Mouse (Mus musculus) granulocyte monocyte progenitor cell, adult 5-6 weeks (primary cell): Measurements from ENCODE around the gene Cfap299. TPM values are rescaled to one million over a fixed set of nuclear protein-coding genes. Genes with fewer than 3 reads are reported as not detected.

Experiments
- ATAC-seq: replicated peaks from 2 replicates; pipeline ENCODE4 v1.8.0; 2016; ENCODE audit warnings: mild to moderate bottlenecking, moderate TSS enrichment, inconsistent platforms; ENCODE audit not compliant: poor library complexity, severe bottlenecking
- total RNA-seq, 2 experiments: library from RNA; stranded (forward) in 1 of 2; stranded (reverse) in 1 of 2; fragments of 200-712, 200-1000 nt in 1 of 2; fragments of >200 nt in 1 of 2; fragmentation: Nextera tagmentation in 1 of 2; gene quantifications; 2 replicates each; pipeline ENCODE4 v1.2.3; 2014 to 2017

Cfap299 gene
- total RNA-seq, 2 experiments from 2014 or later: not detected

DNA sequence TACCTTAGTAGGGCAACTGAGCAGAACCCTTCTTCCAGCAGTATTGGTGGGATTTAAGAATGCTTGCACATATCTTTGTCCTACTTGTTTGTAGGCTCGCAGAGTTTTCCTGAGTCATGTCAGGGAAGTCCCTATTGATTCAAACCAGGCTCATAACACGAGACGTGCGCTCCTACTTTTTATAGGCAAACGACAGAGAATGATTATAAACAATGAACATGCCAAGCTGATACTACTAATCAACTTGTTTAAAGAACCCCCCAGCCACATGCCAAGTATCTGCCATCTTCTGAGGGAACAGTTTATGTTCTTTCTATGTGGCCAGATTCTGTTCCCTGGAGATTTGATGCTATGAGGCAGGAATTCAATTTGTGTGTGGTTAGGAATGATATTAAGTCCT lies 251.7 kb downstream of the Cfap299 start:
- ATAC-seq: no peak

DNA sequence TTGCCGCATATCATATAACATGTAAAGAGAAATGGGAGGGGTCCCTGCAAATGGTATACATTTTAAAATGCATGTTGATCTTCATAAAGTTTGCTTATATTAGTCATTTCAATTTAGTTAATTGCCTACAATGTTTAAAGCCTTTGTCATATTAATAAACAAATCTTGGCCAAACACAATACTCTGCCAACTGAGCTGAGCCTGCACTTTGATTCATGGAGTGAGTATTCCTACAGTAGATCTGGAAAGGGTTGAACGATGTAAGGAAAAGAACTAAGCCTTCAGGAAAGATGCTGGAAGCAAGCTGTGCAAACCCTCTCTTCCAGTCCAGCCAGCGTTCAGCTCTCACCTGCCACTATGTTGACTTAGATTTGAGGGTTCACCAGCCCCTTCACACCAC lies 252.9 kb downstream of the Cfap299 start:
- ATAC-seq: no peak

DNA sequence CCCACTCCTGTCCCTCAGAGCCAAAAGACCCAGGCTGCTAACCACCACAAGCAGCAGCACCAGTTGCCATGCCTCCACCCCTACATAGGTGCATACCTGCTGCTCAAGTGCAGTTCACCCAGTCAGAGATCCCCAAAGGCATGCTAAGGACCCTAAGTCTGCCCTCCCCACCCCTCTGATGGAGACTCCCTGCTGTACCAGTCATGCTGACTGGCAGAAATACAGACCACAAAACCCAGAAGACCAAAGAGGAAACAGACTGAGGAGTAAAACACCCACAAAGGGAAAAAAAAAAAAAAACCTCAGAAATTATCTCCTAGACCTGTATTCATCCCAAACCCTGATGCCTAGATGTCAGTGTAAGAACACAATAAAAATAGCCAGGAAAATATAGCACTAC lies 256.8 kb downstream of the Cfap299 start:
- peak; percentile 35; the same call in 1 of the 2 replicates for ATAC-seq

DNA sequence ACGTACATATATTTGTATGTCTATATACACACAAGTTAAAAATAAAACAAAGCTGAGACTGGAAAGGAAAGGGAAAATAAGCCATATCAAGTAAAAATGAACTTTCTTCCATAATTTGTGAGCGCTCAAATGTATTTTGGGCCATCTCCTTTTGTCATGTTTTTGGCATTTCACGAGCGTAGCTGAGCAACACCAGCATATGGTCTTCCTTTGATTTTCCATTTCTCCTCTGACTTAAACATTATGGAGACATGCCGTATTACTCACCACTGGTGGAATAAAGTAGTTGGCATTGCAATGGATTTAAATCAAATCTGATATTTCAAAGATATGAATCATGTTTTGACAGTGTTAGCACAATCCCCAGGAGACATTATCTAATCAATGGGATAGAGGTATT lies 284.4 kb downstream of the Cfap299 start:
- no peak for ATAC-seq

DNA sequence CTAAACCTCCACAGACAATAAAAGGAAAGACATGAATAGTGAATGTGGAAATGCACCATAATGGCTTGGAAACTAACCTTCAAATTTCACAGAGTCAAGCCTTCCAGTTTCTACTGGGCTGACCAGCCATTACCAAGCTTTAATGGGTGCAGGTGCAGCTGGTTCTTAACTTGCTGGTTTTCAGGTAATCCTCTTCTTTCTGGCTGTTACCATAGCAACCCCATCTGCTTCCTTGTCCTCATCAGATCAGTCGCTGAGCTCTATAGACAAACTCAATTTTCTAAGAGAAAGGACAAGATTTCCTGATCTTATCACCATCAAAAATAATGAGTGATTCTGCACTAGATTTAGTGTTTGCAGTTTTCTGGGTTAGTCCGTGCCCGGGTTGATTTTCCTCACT lies 287.8 kb downstream of the Cfap299 start:
- no peak for ATAC-seq

DNA sequence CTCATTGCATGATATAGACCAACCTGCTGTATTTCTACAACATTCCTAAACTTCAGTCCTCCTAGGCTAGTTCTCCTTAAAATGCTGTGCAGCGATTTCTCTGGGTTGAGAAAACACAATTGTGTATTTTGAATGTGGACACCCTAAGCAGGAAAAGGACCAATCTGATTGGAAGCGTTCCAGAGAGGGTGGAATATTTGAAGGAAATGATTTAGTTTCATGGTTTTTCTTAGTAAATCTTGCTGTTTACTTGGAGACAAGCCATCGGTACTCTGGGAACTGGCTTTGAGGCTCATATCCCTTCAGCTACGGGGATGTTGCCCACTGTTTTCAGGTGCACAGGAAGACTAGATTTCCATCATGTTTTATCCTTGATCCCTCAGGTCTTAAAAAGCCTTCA lies 288.3 kb downstream of the Cfap299 start:
- no peak for ATAC-seq

DNA sequence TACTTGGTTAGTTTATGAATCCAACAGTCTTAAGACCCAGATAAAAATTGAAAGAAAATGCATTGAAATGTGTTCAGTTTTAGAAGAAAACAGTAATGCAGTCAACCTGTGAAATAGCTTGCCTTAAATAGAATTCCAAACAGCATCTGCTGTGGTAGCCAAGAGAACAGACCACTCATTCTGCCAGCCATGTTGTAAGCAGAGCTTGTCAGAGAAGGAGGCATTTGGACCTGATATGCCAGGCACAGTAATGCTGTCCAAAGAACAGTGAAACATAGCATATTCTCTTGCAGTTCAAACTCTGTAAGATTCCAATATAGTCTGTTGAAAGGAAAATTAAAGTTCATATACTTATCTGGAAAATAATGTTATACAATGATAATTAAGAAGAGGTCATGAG lies 321.2 kb downstream of the Cfap299 start:
- no peak for ATAC-seq

DNA sequence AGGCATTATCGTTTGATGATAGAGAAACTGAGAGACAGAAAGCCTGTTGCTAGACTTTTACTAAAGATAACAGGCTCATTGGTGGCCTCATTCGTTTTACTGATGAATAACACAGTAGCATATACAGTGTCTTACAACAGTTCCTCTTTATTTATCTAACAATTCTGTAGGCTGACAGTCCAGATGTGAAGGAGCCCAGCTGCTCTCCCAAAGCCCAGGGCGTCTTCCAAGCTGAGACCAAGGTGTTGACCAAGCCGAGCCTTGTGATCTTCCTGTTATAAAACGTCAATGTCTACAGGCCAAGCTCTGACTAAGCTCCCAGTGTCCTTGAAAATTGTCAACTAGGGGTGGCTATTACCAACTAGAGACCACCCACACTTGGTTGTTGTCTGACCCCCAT lies 321.9 kb downstream of the Cfap299 start:
- ATAC-seq: no peak

DNA sequence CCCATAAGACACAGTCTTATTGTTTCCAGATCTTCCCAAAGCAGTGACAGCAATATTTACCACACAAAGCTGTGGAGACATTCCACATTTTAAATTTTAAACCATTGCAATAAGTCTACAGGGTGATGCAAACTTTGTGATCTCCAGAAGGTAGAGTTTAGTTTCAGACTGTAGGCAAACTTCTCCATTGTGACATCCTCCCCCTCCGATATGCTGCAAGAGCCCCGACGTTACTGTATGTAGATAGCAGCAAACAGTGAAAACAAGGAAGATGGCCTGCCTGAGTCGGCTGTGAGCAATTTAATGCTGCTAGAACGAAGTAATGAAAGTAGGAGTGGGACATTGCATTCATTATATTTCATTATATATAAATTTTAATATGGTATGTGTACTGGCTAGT lies 359.1 kb downstream of the Cfap299 start:
- ATAC-seq: peak; percentile 56

DNA sequence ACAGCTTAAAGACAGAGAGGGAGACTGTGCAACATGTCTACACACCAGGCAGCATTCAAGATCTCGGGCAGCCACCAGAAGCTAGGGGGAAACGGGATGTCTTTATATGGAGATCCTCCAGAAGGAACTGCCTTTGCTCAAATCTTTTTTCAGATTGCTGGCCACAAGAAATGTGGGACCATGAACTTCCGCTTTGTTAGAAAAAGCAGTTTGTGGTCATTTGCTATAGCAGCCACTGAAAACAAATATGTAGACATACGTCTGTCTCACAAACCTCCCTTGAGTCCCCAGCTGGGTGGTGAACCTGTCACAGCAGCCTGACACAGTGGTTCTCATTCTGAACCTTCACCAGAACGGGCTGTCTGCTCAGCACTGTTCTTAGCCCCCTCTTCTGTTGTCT lies 363.0 kb downstream of the Cfap299 start:
- peak; percentile 81 for ATAC-seq

DNA sequence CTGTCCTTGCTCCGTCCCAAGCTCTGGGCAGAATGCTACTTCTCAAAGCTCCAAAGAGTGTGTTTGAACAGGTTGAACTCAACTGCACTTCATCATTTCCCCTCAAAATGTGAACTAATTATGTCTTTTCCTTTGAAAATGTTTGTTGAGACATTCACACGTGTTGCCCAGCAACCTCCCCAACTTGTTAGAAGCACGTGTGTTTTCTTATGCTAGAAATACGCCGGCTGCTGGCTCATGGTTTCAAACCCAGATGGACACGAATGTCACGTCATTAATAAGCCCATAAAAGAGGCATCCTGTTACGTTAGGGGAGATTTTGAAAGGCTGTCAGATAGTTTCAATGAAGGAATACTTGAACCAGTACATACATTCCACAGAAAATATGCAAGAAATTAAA lies 367.2 kb downstream of the Cfap299 start:
- ATAC-seq: no peak

DNA sequence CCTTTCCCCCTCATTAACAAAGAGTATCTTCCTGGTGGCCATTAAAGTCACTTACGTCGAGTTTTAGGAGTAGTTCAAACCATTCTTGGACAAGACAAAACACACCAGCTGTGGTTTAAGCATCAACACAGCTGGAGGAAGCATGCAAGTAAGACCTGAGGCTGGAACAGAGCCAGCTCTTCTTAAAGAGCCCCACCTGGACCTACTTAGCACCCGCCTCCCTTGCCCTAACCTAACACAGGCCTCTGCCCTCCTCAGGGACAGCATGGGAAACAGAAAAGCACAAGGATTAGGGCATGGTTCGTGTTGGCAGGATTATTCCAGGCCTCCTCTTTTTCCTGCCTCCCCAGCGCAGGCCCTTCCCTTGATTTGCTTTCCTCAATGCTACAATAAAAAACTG lies 374.9 kb downstream of the Cfap299 start:
- no peak for ATAC-seq

DNA sequence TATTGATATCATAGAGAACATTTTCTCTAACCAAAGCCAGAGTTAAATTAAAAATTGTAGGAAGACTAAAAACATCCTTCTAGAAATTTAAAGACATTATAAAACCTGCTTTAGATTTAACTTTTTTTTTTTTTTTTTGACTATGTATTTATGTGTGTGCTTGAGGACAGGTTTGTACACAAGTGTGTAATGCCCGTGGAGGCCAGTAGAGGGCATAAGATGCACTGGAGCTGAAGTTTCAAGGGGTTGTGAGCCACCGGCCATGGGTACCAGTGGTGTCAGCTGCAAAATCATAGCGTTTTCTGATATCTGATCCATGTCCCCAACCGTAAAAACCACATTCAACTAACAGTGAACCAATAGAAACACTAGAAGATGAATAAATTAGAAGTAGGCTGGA lies 377.5 kb downstream of the Cfap299 start:
- ATAC-seq: no peak; the same call in 1 of the 2 replicates

DNA sequence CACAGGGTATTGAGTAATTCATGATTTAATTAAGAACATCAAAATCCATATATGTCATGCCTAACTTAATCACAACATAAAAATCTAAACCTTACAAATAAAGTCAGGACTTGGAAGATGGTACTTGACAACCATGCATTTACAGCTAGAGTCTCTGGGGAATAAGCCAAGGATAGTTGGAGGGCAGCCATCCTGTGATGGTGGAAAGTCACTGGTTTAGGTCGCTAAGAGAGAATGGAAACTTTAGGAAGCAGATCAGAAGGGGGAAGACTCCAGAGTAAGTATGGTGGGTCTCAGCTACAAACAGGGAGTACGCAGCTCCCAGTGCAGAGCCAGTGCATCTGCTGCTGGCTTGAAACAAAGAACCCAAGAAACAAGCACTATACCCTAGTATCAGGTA lies 386.3 kb downstream of the Cfap299 start:
- no peak for ATAC-seq

DNA sequence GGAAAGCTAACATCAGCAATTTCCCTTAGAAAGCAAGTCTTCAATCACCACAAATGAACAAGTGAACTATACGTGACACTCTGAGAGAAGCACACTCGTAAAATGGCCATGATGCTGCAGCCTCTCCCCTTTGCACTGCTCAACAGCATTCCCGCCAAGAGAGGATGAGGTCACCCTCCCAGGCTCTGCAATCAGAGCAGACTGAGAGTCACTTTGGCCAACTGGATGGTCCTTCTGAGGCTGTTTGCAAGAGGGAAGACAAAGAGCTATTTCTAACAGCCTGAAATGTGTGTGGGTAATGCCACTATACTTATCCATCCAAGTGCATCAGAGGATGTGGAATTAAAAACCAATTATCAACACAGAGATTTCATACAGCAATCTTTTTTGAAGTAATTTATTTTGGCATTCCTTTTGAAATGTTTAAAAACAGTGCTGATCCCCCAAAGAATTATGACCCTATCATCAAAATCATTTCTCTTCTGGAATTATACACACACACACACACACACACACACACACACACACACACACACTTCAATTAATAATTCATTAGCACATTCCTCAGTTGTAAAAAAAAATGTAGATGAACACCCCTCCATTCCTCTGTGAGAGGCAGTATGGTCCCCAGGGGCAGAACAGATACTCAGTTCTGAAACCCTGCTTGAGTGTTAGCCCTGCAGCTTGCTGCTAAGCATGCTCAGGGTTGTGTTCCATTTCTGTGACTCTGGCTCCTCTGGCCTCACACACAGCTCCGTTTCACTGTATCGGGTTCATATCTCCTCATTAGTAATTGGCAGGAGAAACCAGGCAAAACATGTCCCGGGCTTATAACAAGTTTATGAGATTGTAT lies 403.3 kb downstream of the Cfap299 start:
- ATAC-seq: no peak

DNA sequence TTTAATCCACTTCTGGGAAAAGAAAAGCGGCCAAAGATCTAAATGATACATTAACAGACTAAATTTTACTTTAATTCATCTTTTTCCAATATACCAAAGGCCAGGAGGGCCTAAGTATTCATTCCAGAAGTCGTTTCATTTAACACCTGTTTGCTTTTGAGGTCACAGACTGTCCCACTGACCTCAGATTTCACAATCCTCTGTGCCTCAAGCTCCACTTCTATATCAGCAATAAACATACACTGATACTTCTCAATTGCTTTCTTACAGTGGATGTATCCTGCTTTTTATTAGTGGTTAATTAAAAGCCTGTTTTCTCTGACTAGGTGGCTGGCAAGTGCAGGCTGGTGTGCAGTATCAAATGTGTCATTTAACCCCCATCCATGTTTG lies 403.9 kb downstream of the Cfap299 start:
- ATAC-seq: no peak

DNA sequence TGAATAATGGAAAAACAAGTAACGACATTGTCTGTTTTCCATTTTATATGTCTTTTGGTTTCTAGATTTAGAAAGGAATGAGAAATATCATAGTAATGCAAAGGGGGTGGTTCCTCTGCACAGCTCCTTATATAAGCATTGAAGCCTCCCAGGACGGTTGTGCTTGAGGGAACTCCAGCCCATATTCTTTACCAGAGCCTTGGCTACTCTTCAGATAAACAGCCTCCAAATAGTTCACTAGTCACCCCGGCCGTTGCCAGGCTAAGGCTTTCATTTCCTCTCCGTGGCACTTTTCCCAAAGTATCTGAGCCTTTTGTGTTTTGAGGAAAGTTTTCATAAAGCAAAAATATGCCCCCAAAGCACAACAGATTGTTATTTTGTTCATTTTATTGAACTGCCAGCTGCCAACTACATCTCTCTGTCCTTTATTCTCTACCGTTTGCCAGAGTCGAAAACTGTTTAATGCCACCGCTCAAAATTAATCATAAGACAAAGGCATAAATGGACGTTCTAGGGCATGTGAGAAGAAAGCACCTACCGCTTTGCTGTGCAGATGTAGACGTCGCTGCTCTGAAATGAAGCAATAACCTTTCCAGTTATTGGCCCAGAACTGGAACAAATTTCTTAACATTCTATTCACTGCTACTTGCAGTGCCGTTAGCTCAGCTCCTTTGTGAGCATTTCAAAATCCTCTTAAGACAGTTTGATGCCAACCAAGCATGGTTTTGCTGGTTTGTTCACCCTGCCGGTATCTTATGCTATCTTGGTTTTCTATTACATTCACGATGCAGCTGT lies 433.0 kb downstream of the Cfap299 start:
- no peak for ATAC-seq

DNA sequence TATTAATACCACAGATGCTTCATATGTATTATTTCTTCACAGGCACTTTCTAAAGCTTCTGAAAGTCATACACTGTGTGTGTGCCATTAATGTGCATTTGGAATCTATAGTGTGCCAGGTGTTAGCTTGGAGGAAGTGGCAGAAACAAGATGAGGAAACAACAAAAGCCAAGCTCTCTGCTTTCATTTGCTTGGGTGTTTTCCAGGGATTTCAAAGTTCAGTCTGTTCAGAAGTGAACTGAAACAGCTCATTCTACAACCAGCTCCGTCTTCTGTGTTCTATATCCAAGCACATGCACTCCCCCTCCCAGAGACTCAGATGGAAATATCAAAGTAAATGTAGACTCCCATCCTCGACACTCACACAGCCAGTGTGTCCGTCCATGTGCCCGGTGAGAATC lies 449.5 kb downstream of the Cfap299 start:
- ATAC-seq: no peak

DNA sequence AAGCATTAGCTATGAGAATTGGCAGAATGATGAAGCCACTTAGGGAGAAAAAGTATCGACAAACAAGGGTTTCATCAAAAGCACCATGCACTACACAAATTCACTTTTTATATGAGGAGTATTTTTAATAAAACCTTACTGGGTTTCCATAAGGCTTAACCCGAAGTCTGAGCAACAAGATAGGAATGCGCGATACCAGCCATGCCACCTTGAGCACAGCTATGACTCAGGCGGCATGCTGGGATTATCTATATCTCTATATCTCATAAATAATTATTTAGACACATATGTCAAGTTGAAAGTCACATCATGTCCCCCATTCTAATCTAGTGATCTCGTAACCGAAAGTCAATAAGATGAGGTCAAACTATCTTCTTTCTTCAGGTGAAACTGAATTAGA lies 453.0 kb downstream of the Cfap299 start:
- ATAC-seq: no peak

DNA sequence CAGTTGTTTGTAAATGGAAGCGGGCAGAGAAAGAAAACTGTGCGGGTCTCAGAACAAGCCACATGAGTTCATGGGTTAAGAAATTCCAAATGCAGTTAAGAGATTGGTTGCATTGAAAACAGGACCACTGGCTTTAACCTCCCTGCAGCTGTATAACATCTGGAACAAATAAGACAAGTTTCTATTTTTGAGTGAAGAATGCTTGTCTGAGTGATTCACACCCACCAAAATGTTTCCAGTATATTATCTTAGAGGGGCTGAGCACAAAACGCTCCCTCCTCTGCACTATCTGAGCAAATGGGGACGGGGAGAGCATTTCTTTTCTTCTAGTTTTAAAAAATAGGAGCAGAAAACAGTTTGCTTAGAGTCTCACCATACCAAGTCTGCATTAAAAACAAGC lies 458.6 kb downstream of the Cfap299 start:
- ATAC-seq: no peak

DNA sequence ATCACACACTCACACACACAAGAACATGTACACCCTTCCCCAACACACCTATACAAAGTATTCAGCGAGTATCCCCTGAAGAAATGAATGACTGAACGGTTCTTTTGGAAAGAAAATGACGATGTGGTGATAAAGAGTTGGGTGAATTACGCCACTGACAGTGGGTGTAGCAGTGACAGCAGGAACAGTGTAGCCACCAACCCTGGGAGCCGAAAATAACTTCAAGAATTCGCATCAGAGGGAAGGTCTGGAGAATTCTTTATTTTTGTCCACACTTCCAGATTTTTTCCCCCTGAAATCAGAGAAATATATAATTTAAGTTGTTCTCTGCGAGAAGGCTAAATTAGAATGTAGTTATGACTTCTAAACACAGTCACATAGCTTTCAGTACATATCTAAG lies 459.5 kb downstream of the Cfap299 start:
- ATAC-seq: no peak
